Mouse (Mus musculus) G1E (cell line): ENCODE measurements around the gene Sowahd. TPM values are rescaled to one million over a fixed set of nuclear protein-coding genes. Genes with fewer than 3 reads are reported as not detected.

Experiments
- ATAC-seq: 2 replicates; pipeline ENCODE4 v1.8.0; 2016; ENCODE audit warnings: mild to moderate bottlenecking; ENCODE audit not compliant: insufficient number of reproducible peaks, poor library complexity, low FRiP score, severe bottlenecking; ENCODE audit errors: extremely low read depth
- DNase-seq: peaks from one replicate; pipeline ENCODE4 v3.0.0; 2012; ENCODE audit warnings: low spot score
- H3K27me3 ChIP-seq: 2 replicates; pipeline ENCODE4 v1.6.1; 2012; ENCODE audit warnings: mild to moderate bottlenecking, low read length, inconsistent platforms; ENCODE audit not compliant: insufficient read depth
- H3K36me3 ChIP-seq: replicated peaks from 2 replicates; pipeline ENCODE3; 2012; ENCODE audit warnings: mild to moderate bottlenecking, inconsistent platforms
- H3K4me1 ChIP-seq: 2 replicates; pipeline ENCODE4 v1.6.1; 2012; ENCODE audit warnings: low read depth, low read length, inconsistent platforms, mixed read lengths; ENCODE audit not compliant: insufficient read depth
- H3K4me3 ChIP-seq: 2 replicates; pipeline ENCODE4 v1.5.1; 2012; ENCODE audit warnings: low read depth, mild to moderate bottlenecking, inconsistent platforms, low read length, moderate library complexity, mixed read lengths
- H3K9me3 ChIP-seq: replicated peaks from 2 replicates; pipeline ENCODE4 v1.6.1; 2012; ENCODE audit warnings: inconsistent platforms
- CTCF ChIP-seq: IDR thresholded peaks from 2 replicates; pipeline ENCODE4 v1.5.1; 2012; ENCODE audit warnings: low read depth, low read length, inconsistent platforms, mixed read lengths
- GATA1 ChIP-seq: IDR thresholded peaks from 2 replicates; pipeline ENCODE4 v1.6.1; 2012; ENCODE audit warnings: borderline replicate concordance, low read length, inconsistent platforms, mixed read lengths
- GATA2 ChIP-seq: IDR thresholded peaks from 2 replicates; pipeline ENCODE4 v1.6.1; 2012; ENCODE audit warnings: low read depth, low read length, inconsistent platforms, borderline replicate concordance
- POLR2AphosphoS5 ChIP-seq: IDR thresholded peaks from 2 replicates; pipeline ENCODE4 v1.6.1; 2012; ENCODE audit warnings: low read depth, low read length, inconsistent platforms; ENCODE audit not compliant: insufficient replicate concordance
- TAL1 ChIP-seq: conservative IDR thresholded peaks from 2 replicates; pipeline ENCODE4 v1.6.1; 2012; ENCODE audit warnings: low read depth, low read length, inconsistent platforms, mixed read lengths
- polyA plus RNA-seq: library from polyadenylated mRNA; stranded (reverse); fragments of >175 nt; gene quantifications from 2 replicates; pipeline ENCODE4 v1.2.3, GENCODE M21; 2012
- total RNA-seq, 2 experiments: library from RNA; stranded (forward) in 1 of 2; stranded (reverse) in 1 of 2; fragments of 200-1000 nt in 1 of 2; fragments of >200 nt in 1 of 2; fragmentation: Nextera tagmentation in 1 of 2; gene quantifications; 2 replicates each; pipeline ENCODE4 v1.2.3; 2014 to 2017

Gene Sowahd
- total RNA-seq (2014; fragmentation: Nextera tagmentation) = not detected in 2 replicates
- 0.05 TPM in 1 of 2 replicates, not detected in the other for total RNA-seq (2017)
- polyA plus RNA-seq = not detected in 2 replicates

GRCm38 (mm10) chrX:37048066-37048889 lies at the start of gene Sowahd:
Gene Sowahd, plus strand, starts transcription at chrX:37048845.
- Histone ChIP-seq H3K36me3 (no peaks in the 10 kb centered on the region), H3K4me3 (no peak within 1 kb of the TSS), H3K4me1 (no peaks in the 10 kb centered on the region), H3K9me3 (no peaks in the 10 kb centered on the region), H3K27me3 (peaks cover 31% of the 10 kb centered on the region)
- DNase-seq = no peak
- ATAC-seq = no peak
- TF ChIP-seq CTCF (no peak), GATA2 (no peak), POLR2AphosphoS5 (no peak), GATA1 (no peak), TAL1 (no peak)

- DNase-seq (no peak), ATAC-seq (no peak)
- Histone ChIP-seq H3K4me1 (no peaks in the 10 kb centered on the region), H3K4me3 (no peak overlapping the region), H3K27me3 (peaks cover 16% of the 10 kb centered on the region), H3K9me3 (no peaks in the 10 kb centered on the region), H3K36me3 (no peaks in the 10 kb centered on the region)
- TF ChIP-seq POLR2AphosphoS5 (no peak), TAL1 (no peak)
Measured at GRCm38 (mm10) chrX:37013870-37014269, 34.8 kb upstream of the Sowahd start.

GRCm38 (mm10) chrX:37018150-37018654 lies 30.4 kb upstream of the Sowahd start:
- TF ChIP-seq CTCF (no peak), POLR2AphosphoS5 (no peak), GATA1 (no peak), GATA2 (no peak), TAL1 (no peak)
- H3K4me3 ChIP-seq = no peak overlapping the region
- H3K4me1 ChIP-seq = no peaks in the 10 kb centered on the region
- no peaks in the 10 kb centered on the region for H3K36me3 ChIP-seq
- ATAC-seq (no peak), DNase-seq (no peak)
- peaks cover 8% of the 10 kb centered on the region for H3K27me3 ChIP-seq
- no peaks in the 10 kb centered on the region for H3K9me3 ChIP-seq

GRCm38 (mm10) chrX:37019045-37019444 lies 29.6 kb upstream of the Sowahd start:
- no peak for TF ChIP-seq GATA2
- TF ChIP-seq GATA1 = no peak
- Histone ChIP-seq H3K9me3 (no peaks in the 10 kb centered on the region), H3K4me3 (no peak overlapping the region), H3K36me3 (no peaks in the 10 kb centered on the region), H3K27me3 (peaks cover 10% of the 10 kb centered on the region), H3K4me1 (no peaks in the 10 kb centered on the region)
- no peak for DNase-seq
- ATAC-seq = no peak

- H3K9me3 ChIP-seq = no peaks in the 10 kb centered on the region
- H3K4me1 ChIP-seq = no peaks in the 10 kb centered on the region
- no peak overlapping the region for H3K4me3 ChIP-seq
- no peak for ATAC-seq
- peak; percentile 4 for DNase-seq
- TF ChIP-seq GATA2 (no peak), TAL1 (no peak), CTCF (peak; percentile 50; the same call in 1 of the 2 replicates), GATA1 (no peak)
- H3K36me3 ChIP-seq = no peaks in the 10 kb centered on the region
- peaks cover 9% of the 10 kb centered on the region for H3K27me3 ChIP-seq
Measured at GRCm38 (mm10) chrX:37022690-37023089, 26.0 kb upstream of the Sowahd start.

- Histone ChIP-seq H3K4me1 (no peaks in the 10 kb centered on the region), H3K9me3 (no peaks in the 10 kb centered on the region), H3K27me3 (peaks cover 9% of the 10 kb centered on the region; the same call in 1 of the 2 replicates), H3K36me3 (no peaks in the 10 kb centered on the region), H3K4me3 (no peak overlapping the region)
- TF ChIP-seq TAL1 (no peak), GATA2 (no peak), GATA1 (no peak), CTCF (no peak), POLR2AphosphoS5 (no peak)
- no peak for DNase-seq
- no peak for ATAC-seq
Measured at GRCm38 (mm10) chrX:37023652-37024309, 24.9 kb upstream of the Sowahd start.

- TF ChIP-seq TAL1 (no peak), CTCF (no peak), GATA1 (no peak), POLR2AphosphoS5 (no peak), GATA2 (no peak)
- H3K4me3 ChIP-seq = no peak overlapping the region
- H3K27me3 ChIP-seq = peaks cover 7% of the 10 kb centered on the region; the same call in 1 of the 2 replicates
- ATAC-seq = no peak
- no peak for DNase-seq
- no peaks in the 10 kb centered on the region for H3K36me3 ChIP-seq
- no peaks in the 10 kb centered on the region for H3K9me3 ChIP-seq
- no peaks in the 10 kb centered on the region for H3K4me1 ChIP-seq
Measured at GRCm38 (mm10) chrX:37028378-37028777, 20.3 kb upstream of the Sowahd start.
